Mouse (Mus musculus) forebrain, embryonic 12.5 days (tissue): ENCODE data around the gene Samd10. TPM values are rescaled to one million over a fixed set of nuclear protein-coding genes. Genes with fewer than 3 reads are reported as not detected.

Experiments
- ATAC-seq: fragments of 200-750 bp; cut with Nextera tagmentation; 2 replicates; pipeline ENCODE4 v1.8.0; 2017; ENCODE audit warnings: moderate TSS enrichment; ENCODE audit not compliant: low FRiP score
- H3K27ac ChIP-seq: fragments of 300-500 bp; sonication (generic); 2 replicates; pipeline ENCODE4 v1.5.1; 2016; ENCODE audit warnings: mild to moderate bottlenecking
- H3K27me3 ChIP-seq: fragments of 300-500 bp; sonication (generic); 2 replicates; pipeline ENCODE4 v1.6.1; 2016; ENCODE audit warnings: mild to moderate bottlenecking
- H3K36me3 ChIP-seq: fragments of 300-500 bp; sonication (generic); replicated peaks from 2 replicates; pipeline ENCODE4 v1.6.1; 2016; ENCODE audit warnings: mild to moderate bottlenecking
- H3K4me1 ChIP-seq: fragments of 300-500 bp; sonication (generic); 2 replicates; pipeline ENCODE4 v1.6.1; 2016
- H3K4me2 ChIP-seq: fragments of 300-500 bp; sonication (generic); 2 replicates; pipeline ENCODE4 v1.6.1; 2016; ENCODE audit warnings: mild to moderate bottlenecking, moderate library complexity
- H3K4me3 ChIP-seq: fragments of 300-500 bp; sonication (generic); replicated peaks from 2 replicates; pipeline ENCODE4 v1.5.1; 2016; ENCODE audit warnings: mild to moderate bottlenecking
- H3K9ac ChIP-seq: fragments of 300-500 bp; sonication (generic); 2 replicates; pipeline ENCODE4 v1.6.1; 2016; ENCODE audit warnings: mild to moderate bottlenecking
- H3K9me3 ChIP-seq: fragments of 300-500 bp; sonication (generic); 2 replicates; pipeline ENCODE4 v1.6.1; 2016
- WGBS: fragments of 180-500 bp; shearing (Covaris S2); methylation state at CpG from one replicate; pipeline ENCODE4 v1.1.7; 2016; 5-methylcytosine and 5-hydroxymethylcytosine counted together
- polyA plus RNA-seq: library from polyadenylated mRNA; unstranded; fragments of >200 nt; fragmentation: Nextera tagmentation; extraction: Ambion mirVana; gene quantifications from 2 replicates; pipeline ENCODE4 v1.2.1, GENCODE M21; 2016

Gene Samd10
- 71.3 and 73.8 TPM in 2 replicates for polyA plus RNA-seq

- peak; percentile 34 for ATAC-seq
- under 1% methylated on average over 71 of the region's 71 CpGs for WGBS
These were observed at the start of gene Samd10 for GRCm38 (mm10) chr2:181598454-181599351. Gene Samd10, minus strand, starts transcription at chr2:181599212.

GRCm38 (mm10) chr2:181646626-181647472, 47.8 kb upstream of the Samd10 start:
- Histone ChIP-seq H3K27ac (no peak overlapping the region), H3K4me3 (no peak overlapping the region), H3K4me2 (no peak overlapping the region)

More at GRCm38 (mm10) chr2:181598454-181599351, at the start of gene Samd10:
- Histone ChIP-seq H3K4me1 (peaks cover 47% of the 10 kb centered on the region), H3K9ac (peak within 1 kb of the TSS; percentile 92), H3K9me3 (no peaks in the 10 kb centered on the region), H3K27me3 (no peaks in the 10 kb centered on the region), H3K4me2 (peak within 1 kb of the TSS; percentile 82), H3K36me3 (peaks cover 16% of the 10 kb centered on the region; the same call in 1 of the 2 replicates), H3K4me3 (peak within 1 kb of the TSS; percentile 76), H3K27ac (peak within 1 kb of the TSS; percentile 84)

GRCm38 (mm10) chr2:181645666-181646065, 46.7 kb upstream of the Samd10 start:
- no peaks in the 10 kb centered on the region for H3K4me1 ChIP-seq
- H3K4me2 ChIP-seq = no peak overlapping the region
- ATAC-seq = no peak
- H3K27ac ChIP-seq = no peak overlapping the region
- no peak overlapping the region for H3K9ac ChIP-seq
- no peaks in the 10 kb centered on the region for H3K9me3 ChIP-seq
- no peaks in the 10 kb centered on the region for H3K27me3 ChIP-seq
- no peak overlapping the region for H3K4me3 ChIP-seq
- H3K36me3 ChIP-seq = peaks cover 89% of the 10 kb centered on the region
- 90% methylated on average over 3 of the region's 3 CpGs for WGBS

More at GRCm38 (mm10) chr2:181646626-181647472, 47.8 kb upstream of the Samd10 start:
- Histone ChIP-seq H3K9ac (no peak overlapping the region), H3K36me3 (peaks cover 92% of the 10 kb centered on the region), H3K27me3 (no peaks in the 10 kb centered on the region), H3K4me1 (no peaks in the 10 kb centered on the region), H3K9me3 (no peaks in the 10 kb centered on the region)
- 97% methylated on average over 6 of the region's 6 CpGs for WGBS
- no peak for ATAC-seq

DNA sequence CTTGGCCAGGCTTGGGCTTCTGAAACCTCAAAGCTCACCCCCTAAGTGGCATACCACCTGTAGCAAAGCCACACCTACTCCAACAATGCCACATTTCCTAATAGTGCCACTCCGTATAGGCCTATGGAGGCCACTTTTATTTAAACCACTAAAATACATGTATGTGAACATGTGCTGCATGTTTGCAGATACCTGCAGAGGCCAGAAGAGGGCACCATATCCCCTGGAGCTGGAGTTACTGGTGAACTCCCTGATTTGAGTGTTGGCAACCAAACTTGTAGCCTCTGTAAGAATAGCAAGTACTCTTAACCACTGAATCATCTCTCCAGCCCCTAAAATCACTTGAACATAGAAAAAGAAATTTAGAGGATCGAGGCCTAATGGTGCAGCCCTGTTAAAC, 45.3 kb upstream of the Samd10 start:
- no peak for ATAC-seq
- peaks cover 85% of the 10 kb centered on the region for H3K36me3 ChIP-seq
- no peaks in the 10 kb centered on the region for H3K4me1 ChIP-seq
- WGBS = 89% methylated on average over 2 of the region's 2 CpGs
- H3K27ac ChIP-seq = no peak overlapping the region
- no peaks in the 10 kb centered on the region for H3K9me3 ChIP-seq
- no peak overlapping the region for H3K4me2 ChIP-seq
- H3K27me3 ChIP-seq = no peaks in the 10 kb centered on the region
- H3K9ac ChIP-seq = no peak overlapping the region
- H3K4me3 ChIP-seq = no peak overlapping the region

- no peak for ATAC-seq
- Histone ChIP-seq H3K36me3 (peaks cover 85% of the 10 kb centered on the region), H3K9me3 (no peaks in the 10 kb centered on the region), H3K27ac (no peak overlapping the region), H3K27me3 (no peaks in the 10 kb centered on the region), H3K4me1 (no peaks in the 10 kb centered on the region), H3K9ac (no peak overlapping the region), H3K4me2 (no peak overlapping the region), H3K4me3 (no peak overlapping the region)
- 93% methylated on average over 3 of the region's 3 CpGs for WGBS
These were observed 36.9 kb upstream of the Samd10 start for GRCm38 (mm10) chr2:181635865-181636264.

DNA sequence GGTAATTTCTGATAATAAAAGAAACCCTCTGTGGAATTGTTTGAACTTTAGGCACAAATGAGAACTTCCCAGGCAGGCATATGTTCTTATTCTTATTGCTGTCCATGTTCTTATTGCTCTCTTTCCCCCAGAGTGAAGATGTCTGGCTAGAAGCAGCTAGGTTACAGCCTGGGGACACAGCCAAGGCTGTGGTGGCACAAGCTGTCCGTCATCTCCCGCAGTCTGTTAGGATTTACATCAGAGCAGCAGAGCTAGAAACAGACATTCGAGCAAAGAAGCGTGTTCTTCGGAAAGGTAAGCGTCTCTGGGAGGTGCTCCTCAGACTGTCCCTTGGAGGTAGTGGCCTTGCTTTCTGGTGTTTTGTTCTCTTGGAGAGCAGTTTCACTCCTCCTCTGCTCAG, 33.6 kb upstream of the Samd10 start:
- H3K36me3 ChIP-seq = peaks cover 74% of the 10 kb centered on the region
- H3K4me3 ChIP-seq = no peak overlapping the region
- H3K4me1 ChIP-seq = no peaks in the 10 kb centered on the region
- no peaks in the 10 kb centered on the region for H3K9me3 ChIP-seq
- no peak overlapping the region for H3K4me2 ChIP-seq
- 96% methylated on average over 6 of the region's 6 CpGs for WGBS
- no peaks in the 10 kb centered on the region for H3K27me3 ChIP-seq
- no peak for ATAC-seq
- H3K9ac ChIP-seq = no peak overlapping the region
- no peak overlapping the region for H3K27ac ChIP-seq

GRCm38 (mm10) chr2:181628471-181628870, 29.5 kb upstream of the Samd10 start:
- H3K27me3 ChIP-seq = no peaks in the 10 kb centered on the region
- no peak overlapping the region for H3K4me3 ChIP-seq
- H3K27ac ChIP-seq = no peak overlapping the region
- no peaks in the 10 kb centered on the region for H3K4me1 ChIP-seq
- no peaks in the 10 kb centered on the region for H3K9me3 ChIP-seq
- no peak overlapping the region for H3K4me2 ChIP-seq
- peaks cover 49% of the 10 kb centered on the region for H3K36me3 ChIP-seq
- ATAC-seq = no peak
- no peak overlapping the region for H3K9ac ChIP-seq

DNA sequence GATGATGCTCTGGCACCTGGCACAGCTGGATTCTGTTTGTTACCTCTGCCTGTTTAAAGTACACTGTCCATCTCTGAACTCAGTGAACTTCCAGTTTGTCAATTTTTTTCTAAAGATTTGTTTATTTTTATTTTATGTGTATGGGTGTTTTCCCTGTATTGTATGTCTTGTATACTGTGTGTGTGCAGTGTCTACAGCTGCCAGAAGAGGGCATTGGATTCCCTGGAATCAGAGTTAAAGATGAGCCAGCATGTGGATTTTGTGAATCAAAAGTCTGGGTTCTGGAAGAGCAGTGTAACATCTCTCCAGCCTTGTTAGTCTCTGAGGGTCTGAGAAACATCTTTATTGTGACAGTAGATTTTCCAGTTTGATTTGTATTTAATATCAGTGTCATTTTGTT, 24.4 kb upstream of the Samd10 start:
- Histone ChIP-seq H3K4me1 (no peaks in the 10 kb centered on the region), H3K27ac (no peak overlapping the region), H3K36me3 (peaks cover 50% of the 10 kb centered on the region), H3K4me2 (no peak overlapping the region), H3K9me3 (no peaks in the 10 kb centered on the region), H3K4me3 (no peak overlapping the region), H3K9ac (no peak overlapping the region), H3K27me3 (no peaks in the 10 kb centered on the region)
- ATAC-seq = no peak

DNA sequence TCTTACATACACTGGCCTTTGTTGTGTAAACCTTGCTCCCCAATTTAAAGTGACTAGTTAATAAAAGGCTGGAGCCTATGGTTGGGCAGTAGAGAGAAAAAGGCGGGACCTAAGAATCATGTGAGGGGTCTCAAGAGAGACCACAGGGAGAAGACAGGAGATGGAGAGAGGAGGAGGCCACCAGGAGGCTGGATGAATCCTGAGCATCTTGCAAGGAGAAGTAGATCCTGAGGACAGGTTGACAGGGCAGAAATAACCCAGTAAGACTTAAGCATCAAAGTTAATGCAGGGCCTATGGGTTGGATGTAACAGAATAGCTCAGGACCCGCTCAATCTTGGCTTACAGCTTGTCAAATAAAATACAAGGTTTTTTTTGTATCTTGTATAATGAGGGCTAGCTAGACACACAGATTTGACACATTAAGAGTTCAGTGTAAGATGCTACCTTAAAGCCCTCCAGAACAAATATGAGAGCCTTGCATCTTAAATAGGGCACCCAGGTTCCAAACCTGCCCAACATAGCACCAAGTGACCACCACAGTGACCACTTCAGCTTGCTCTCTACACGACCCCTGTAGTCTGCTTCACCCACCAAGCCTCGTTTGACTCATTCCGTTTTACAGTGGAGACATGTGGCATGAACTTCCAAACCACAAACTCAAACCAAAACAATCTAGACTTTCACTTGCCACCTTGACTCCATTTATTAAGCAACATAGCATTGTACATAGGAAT, 19.9 kb upstream of the Samd10 start:
- peaks cover 62% of the 10 kb centered on the region for H3K36me3 ChIP-seq

GRCm38 (mm10) chr2:181602367-181602766, 3.4 kb upstream of the Samd10 start:
- WGBS = 78% methylated on average over 4 of the region's 4 CpGs
- Histone ChIP-seq H3K9ac (no peak overlapping the region), H3K4me2 (peak overlapping the region; percentile 87), H3K27me3 (no peaks in the 10 kb centered on the region), H3K4me1 (peaks cover 45% of the 10 kb centered on the region), H3K9me3 (no peaks in the 10 kb centered on the region), H3K27ac (no peak overlapping the region), H3K4me3 (peak overlapping the region; percentile 92; the same call in 1 of the 2 replicates), H3K36me3 (no peaks in the 10 kb centered on the region)
- no peak for ATAC-seq

More for the DNA sequence above, 19.9 kb upstream of the Samd10 start:
- Histone ChIP-seq H3K27ac (no peak overlapping the region), H3K9me3 (no peaks in the 10 kb centered on the region), H3K4me2 (no peak overlapping the region), H3K4me1 (no peaks in the 10 kb centered on the region), H3K4me3 (no peak overlapping the region), H3K27me3 (no peaks in the 10 kb centered on the region), H3K9ac (no peak overlapping the region)
- ATAC-seq = no peak
- 90% methylated on average over 5 of the region's 5 CpGs for WGBS

DNA sequence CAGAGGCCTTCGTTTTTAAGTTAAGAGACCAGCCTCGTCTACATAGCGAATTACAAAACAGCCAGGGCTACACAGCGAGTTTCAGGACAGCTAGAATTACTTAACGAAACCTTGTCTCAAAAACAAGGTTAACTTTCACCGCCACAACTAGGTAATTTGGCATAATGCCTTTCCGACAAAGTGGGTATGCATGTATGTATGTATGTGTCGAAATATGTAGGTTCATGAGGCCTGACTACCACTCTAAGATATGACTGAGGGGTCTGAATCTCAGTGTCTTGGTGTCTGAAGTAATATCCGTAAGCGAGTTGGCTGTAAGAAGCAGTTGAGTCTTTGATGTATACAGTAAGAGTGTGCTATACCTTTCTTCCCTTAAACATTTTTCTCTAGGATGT, 2.7 kb upstream of the Samd10 start:
- H3K4me1 ChIP-seq = peaks cover 47% of the 10 kb centered on the region
- no peak overlapping the region for H3K27ac ChIP-seq
- WGBS = 29% methylated on average over 10 of the region's 10 CpGs
- H3K9me3 ChIP-seq = no peaks in the 10 kb centered on the region
- H3K4me2 ChIP-seq = peak overlapping the region; percentile 87
- peak overlapping the region; percentile 93 for H3K9ac ChIP-seq
- no peaks in the 10 kb centered on the region for H3K27me3 ChIP-seq
- H3K4me3 ChIP-seq = peak overlapping the region; percentile 92
- no peak for ATAC-seq
- H3K36me3 ChIP-seq = 0 out of 2 replicates have a peak, but pooled peaks cover 2% of the 10 kb centered on the region
